Mouse (Mus musculus) embryo, embryonic 11.5 days (tissue): ENCODE measurements at regions not wholly inside any gene's neighbourhood (a gene's known extent, or its start where the extent isn't known, plus 50 kb on each side); places are given as distances from the start of the nearest gene placed in this dataset.
A peak's percentile ranks its signal among the peaks of the same experiment; 100 is the strongest.
"Not testable (repeated sequence)": the region's sequence is repeated elsewhere in the genome, so short reads cannot be mapped to it uniquely, and the experiment has no call there.

Source experiments
- DNase-seq: peaks from one replicate; pipeline ENCODE4 v3.0.0-alpha.2; 2012; ENCODE audit warnings: low read depth, low spot score

GRCm38 (mm10) chr3:8310379-8311128 is 1299.3 kb downstream of the Zfp704 start:
- no peak for DNase-seq

GRCm38 (mm10) chr3:8307296-8307695 is 1302.6 kb downstream of the Zfp704 start:
- DNase-seq, result no peak

GRCm38 (mm10) chr3:8304784-8305183 is 1305.1 kb downstream of the Zfp704 start:
- DNase-seq, result no peak

GRCm38 (mm10) chr3:8293036-8293435 is 1316.8 kb downstream of the Zfp704 start:
- no peak for DNase-seq

GRCm38 (mm10) chr3:8289558-8289957 is 1320.3 kb downstream of the Zfp704 start:
- no peak for DNase-seq

GRCm38 (mm10) chr3:8288437-8288836 is 1321.4 kb downstream of the Zfp704 start:
- DNase-seq, result no peak

GRCm38 (mm10) chr3:8284655-8285428 is 1325.0 kb downstream of the Zfp704 start:
- DNase-seq, result no peak

GRCm38 (mm10) chr3:8282411-8282810 is 1327.5 kb downstream of the Zfp704 start:
- DNase-seq, result no peak

GRCm38 (mm10) chr3:8276661-8277060 is 1333.2 kb downstream of the Zfp704 start:
- DNase-seq, result no peak

GRCm38 (mm10) chr3:8270935-8271298 is 1339.0 kb downstream of the Zfp704 start:
- no peak for DNase-seq

GRCm38 (mm10) chr3:8270009-8270934 is 1339.6 kb downstream of the Zfp704 start:
- no peak for DNase-seq

- no peak for DNase-seq
Observed at GRCm38 (mm10) chr3:8265783-8266182, 1344.1 kb downstream of the Zfp704 start.

GRCm38 (mm10) chr3:8264366-8265033 is 1345.4 kb downstream of the Zfp704 start:
- no peak for DNase-seq

- no peak for DNase-seq
Observed at GRCm38 (mm10) chr3:8257293-8257692, 1352.6 kb downstream of the Zfp704 start.

- no peak for DNase-seq
Observed at GRCm38 (mm10) chr3:8252311-8252710, 1357.6 kb downstream of the Zfp704 start.

GRCm38 (mm10) chr3:8248911-8249310 is 1361.0 kb downstream of the Zfp704 start:
- no peak for DNase-seq

- not testable (repeated sequence) for DNase-seq
Observed at GRCm38 (mm10) chr3:8245822-8246221, 1364.1 kb downstream of the Zfp704 start.

GRCm38 (mm10) chr3:8245195-8245789 is 1364.6 kb downstream of the Zfp704 start:
- peak; percentile 66 for DNase-seq

GRCm38 (mm10) chr3:8244526-8245194 is 1365.2 kb downstream of the Zfp704 start:
- DNase-seq, result peak; percentile 49

- DNase-seq, result no peak
Observed at GRCm38 (mm10) chr3:8206623-8207404, 1403.1 kb downstream of the Zfp704 start.
